Mouse (Mus musculus) myocyte (in vitro differentiated cells): ENCODE measurements around the gene Cd86. TPM values are rescaled to one million over a fixed set of nuclear protein-coding genes. Genes with fewer than 3 reads are reported as not detected.
A peak's percentile ranks its signal among the peaks of the same experiment; 100 is the strongest.

Experiments used
- H3K27me3 ChIP-seq: one replicate; pipeline ENCODE4 v1.6.1; 2011; ENCODE audit not compliant: control insufficient read depth, insufficient read depth, insufficient read length
- H3K36me3 ChIP-seq: one replicate; pipeline ENCODE4 v1.6.1; 2011; ENCODE audit not compliant: control insufficient read depth, insufficient read depth
- H3K4me2 ChIP-seq: one replicate; pipeline ENCODE4 v1.6.1; 2011; ENCODE audit warnings: low read depth, control low read depth
- H3K4me3 ChIP-seq: one replicate; pipeline ENCODE4 v1.5.1; 2011; ENCODE audit warnings: mild to moderate bottlenecking, control low read depth, moderate library complexity
- H3K79me2 ChIP-seq: one replicate; pipeline ENCODE4 v1.6.1; 2011; ENCODE audit not compliant: control insufficient read depth, insufficient read depth
- H3ac ChIP-seq: one replicate; pipeline ENCODE4 v1.6.1; 2011; ENCODE audit not compliant: control insufficient read depth, insufficient read length
- CEBPB ChIP-seq: IDR thresholded peaks from 2 replicates; pipeline ENCODE4 v1.6.1; 2011; ENCODE audit warnings: mild to moderate bottlenecking, moderate library complexity; ENCODE audit not compliant: poor library complexity, insufficient read depth, severe bottlenecking
- E2F4 ChIP-seq: IDR thresholded peaks from one replicate; pipeline ENCODE4 v1.6.1; 2011; ENCODE audit warnings: mild to moderate bottlenecking, control low read depth, moderate library complexity; ENCODE audit not compliant: insufficient read depth
- MAX ChIP-seq: IDR thresholded peaks from one replicate; pipeline ENCODE4 v1.6.1; 2011; ENCODE audit warnings: low read depth, mild to moderate bottlenecking, control low read depth
- MYOD1 ChIP-seq, 3 experiments: IDR thresholded peaks; one replicate each; pipeline ENCODE4 v1.6.1; 2011; ENCODE audit warnings: control low read depth in 2 of 3, low read depth in 2 of 3, mild to moderate bottlenecking in 2 of 3, moderate library complexity in 1 of 3; ENCODE audit not compliant: insufficient read length in 2 of 3, control insufficient read depth in 1 of 3
- MYOG ChIP-seq, 3 experiments: IDR thresholded peaks; one replicate each; pipeline ENCODE4 v1.6.1; 2011; ENCODE audit warnings: control low read depth in 2 of 3, low read depth in 2 of 3, mild to moderate bottlenecking in 2 of 3; ENCODE audit not compliant: insufficient read length in 2 of 3, control insufficient read depth in 1 of 3, insufficient read depth in 1 of 3
- POLR2A ChIP-seq: IDR thresholded peaks from one replicate; pipeline ENCODE4 v1.6.1; 2011; ENCODE audit warnings: low read depth, mild to moderate bottlenecking, control low read depth, moderate library complexity; ENCODE audit not compliant: insufficient read length
- POLR2AphosphoS2 ChIP-seq: IDR thresholded peaks from one replicate; pipeline ENCODE4 v1.6.1; 2011; ENCODE audit warnings: low read depth, control low read depth; ENCODE audit not compliant: insufficient read length
- REST ChIP-seq: IDR thresholded peaks from one replicate; pipeline ENCODE4 v1.6.1; 2011; ENCODE audit warnings: mild to moderate bottlenecking, control low read depth, moderate library complexity; ENCODE audit not compliant: insufficient read depth, insufficient read length
- SRF ChIP-seq: IDR thresholded peaks from one replicate; pipeline ENCODE4 v1.6.1; 2011; ENCODE audit warnings: low read depth; ENCODE audit not compliant: control insufficient read depth, insufficient read length
- TCF12 ChIP-seq: IDR thresholded peaks from one replicate; pipeline ENCODE4 v1.6.1; 2011; ENCODE audit warnings: mild to moderate bottlenecking, control low read depth; ENCODE audit not compliant: poor library complexity, insufficient read depth, severe bottlenecking
- TCF3 ChIP-seq: IDR thresholded peaks from one replicate; pipeline ENCODE4 v1.6.1; 2011; ENCODE audit warnings: low read depth, control low read depth; ENCODE audit not compliant: insufficient read length
- USF1 ChIP-seq: IDR thresholded peaks from one replicate; pipeline ENCODE4 v1.6.1; 2011; ENCODE audit warnings: low read depth, mild to moderate bottlenecking, control low read depth, moderate library complexity
- polyA plus RNA-seq: library from polyadenylated mRNA; unstranded; fragments of >200 nt; fragmentation: generic; extraction: Trizol; gene quantifications from one replicate; pipeline ENCODE4 v1.2.1, GENCODE M21; 2012; ENCODE audit warnings: missing spikeins

The Cd86 gene
- polyA plus RNA-seq, 1 experiment, result not detected

DNA sequence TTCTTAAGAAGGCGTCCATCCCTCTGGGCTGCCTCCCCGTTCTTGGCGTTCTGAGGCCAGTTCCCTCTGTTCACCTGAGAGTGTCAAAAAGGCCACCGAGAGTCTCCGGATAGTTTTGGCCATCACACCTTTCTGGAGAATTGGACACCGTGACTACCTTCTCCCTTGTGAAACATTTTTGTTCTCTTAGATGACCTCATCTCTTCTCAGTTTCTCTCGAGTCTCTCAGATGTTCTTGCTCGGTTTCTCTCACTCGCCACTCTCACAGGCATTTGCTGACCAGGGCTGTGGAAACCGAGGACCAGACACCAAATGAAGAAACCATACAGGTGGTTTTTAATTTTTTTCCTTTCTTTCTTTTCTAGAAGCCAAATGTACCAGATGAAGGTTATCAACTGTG, 4.6 kb downstream of the Cd86 start:
- TF ChIP-seq SRF (no peak), MAX (no peak)
- Histone ChIP-seq H3K79me2 (no peaks in the 10 kb centered on the region), H3K4me3 (no peak overlapping the region), H3K27me3 (no peaks in the 10 kb centered on the region), H3ac (no peak overlapping the region), H3K36me3 (no peaks in the 10 kb centered on the region), H3K4me2 (no peak overlapping the region)

DNA sequence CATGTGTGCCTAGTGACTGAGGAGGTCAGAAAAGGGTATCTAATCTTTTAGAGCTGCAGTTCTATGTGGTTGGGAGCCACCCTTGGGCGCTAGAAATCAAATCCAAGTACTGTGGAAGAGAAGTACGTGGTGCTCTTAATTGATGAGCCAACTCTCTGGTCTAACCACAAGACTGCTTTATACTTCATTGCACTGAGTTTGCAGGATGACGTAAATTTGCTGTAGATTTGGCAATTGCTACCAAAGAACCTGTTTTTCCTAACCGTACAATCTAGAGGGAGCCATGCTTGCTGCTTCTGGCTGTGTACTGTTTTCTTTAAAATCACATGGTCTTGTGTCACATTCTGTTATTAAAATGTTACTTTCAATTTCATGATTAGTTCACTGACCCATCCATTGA, 10.0 kb downstream of the Cd86 start:
- TF ChIP-seq CEBPB (peak; percentile 93), POLR2AphosphoS2 (no peak)
- H3K4me2 ChIP-seq, result peak overlapping the region; percentile 41
- H3K27me3 ChIP-seq, result no peaks in the 10 kb centered on the region
- H3ac ChIP-seq, result no peak overlapping the region
- no peaks in the 10 kb centered on the region for H3K79me2 ChIP-seq
- H3K4me3 ChIP-seq, result no peak overlapping the region
- H3K36me3 ChIP-seq, result no peaks in the 10 kb centered on the region

DNA sequence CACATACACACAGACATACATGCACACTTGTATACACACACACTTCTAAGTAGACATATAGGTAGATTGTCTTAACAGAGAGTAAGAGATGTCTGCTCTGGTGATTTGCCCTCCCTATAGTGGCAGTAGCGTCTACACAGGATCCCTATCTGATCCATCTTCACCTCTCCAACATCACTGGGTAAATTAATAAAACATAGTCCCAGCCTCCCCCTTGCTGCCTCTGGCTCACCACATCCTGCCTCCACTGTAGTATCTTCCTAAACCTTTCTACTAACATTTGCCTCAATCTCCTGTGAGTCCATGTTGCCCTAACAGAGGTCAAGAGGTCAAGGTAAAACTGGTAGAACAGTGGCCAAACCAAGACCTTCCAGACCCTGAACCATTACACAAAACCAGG, 10.7 kb downstream of the Cd86 start:
- H3K36me3 ChIP-seq, result no peaks in the 10 kb centered on the region
- H3K27me3 ChIP-seq, result no peaks in the 10 kb centered on the region
- H3K79me2 ChIP-seq, result no peaks in the 10 kb centered on the region
- no peak overlapping the region for H3ac ChIP-seq
- H3K4me2 ChIP-seq, result peak overlapping the region; percentile 41
- TF ChIP-seq POLR2A (no peak), TCF12 (no peak), CEBPB (no peak), E2F4 (no peak), REST (no peak), SRF (no peak)
- no peak overlapping the region for H3K4me3 ChIP-seq

DNA sequence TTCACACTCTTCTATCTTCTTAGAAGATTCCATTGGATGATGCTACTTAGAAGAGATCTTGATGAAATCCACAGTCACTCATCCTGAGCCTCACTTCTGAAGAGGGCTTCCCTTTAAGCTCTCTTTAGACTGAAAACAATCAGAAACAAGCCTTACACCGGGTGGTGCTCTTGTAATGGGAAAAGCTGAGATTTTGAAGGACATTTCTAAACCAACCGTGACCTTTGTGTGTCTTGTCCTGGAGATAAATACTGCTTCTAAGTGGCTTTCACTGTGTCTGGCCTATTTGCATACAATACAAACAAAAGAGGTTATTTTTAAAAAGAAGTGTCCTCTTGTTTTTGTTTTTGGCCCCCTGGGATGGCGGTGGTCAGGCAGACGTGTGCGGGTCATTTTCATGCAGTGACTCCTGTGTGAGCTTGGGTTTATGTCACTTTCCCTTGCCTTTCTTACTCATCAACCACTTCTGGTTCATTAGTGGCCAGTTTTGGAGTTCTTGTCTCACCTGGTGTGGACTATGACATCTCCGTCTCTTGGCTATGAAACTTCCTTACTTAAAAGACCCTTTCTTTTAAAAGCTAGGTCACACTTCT, 14.6 kb downstream of the Cd86 start:
- Histone ChIP-seq H3K36me3 (no peaks in the 10 kb centered on the region), H3K79me2 (no peaks in the 10 kb centered on the region), H3K27me3 (no peaks in the 10 kb centered on the region), H3K4me3 (no peak overlapping the region), H3ac (no peak overlapping the region), H3K4me2 (no peak overlapping the region)
- no peak for TF ChIP-seq MYOG (IDR thresholded peaks at IDR 0.05; ENCODE audit: control insufficient read depth in 1 of 3, insufficient read depth in 1 of 3, insufficient read length in 2 of 3, low read depth in 2 of 3)
- TF ChIP-seq SRF, result no peak
- TF ChIP-seq TCF3, result no peak
- no peak for TF ChIP-seq E2F4
- no peak for TF ChIP-seq TCF12
- TF ChIP-seq CEBPB, result no peak
- no peak for TF ChIP-seq POLR2AphosphoS2
- no peak for TF ChIP-seq MYOD1 (IDR thresholded peaks at IDR 0.05; ENCODE audit: control insufficient read depth in 1 of 3, insufficient read length in 2 of 3, low read depth in 2 of 3)
- TF ChIP-seq MAX, result no peak
- TF ChIP-seq POLR2A, result no peak
- TF ChIP-seq USF1, result no peak
- TF ChIP-seq REST, result no peak

DNA sequence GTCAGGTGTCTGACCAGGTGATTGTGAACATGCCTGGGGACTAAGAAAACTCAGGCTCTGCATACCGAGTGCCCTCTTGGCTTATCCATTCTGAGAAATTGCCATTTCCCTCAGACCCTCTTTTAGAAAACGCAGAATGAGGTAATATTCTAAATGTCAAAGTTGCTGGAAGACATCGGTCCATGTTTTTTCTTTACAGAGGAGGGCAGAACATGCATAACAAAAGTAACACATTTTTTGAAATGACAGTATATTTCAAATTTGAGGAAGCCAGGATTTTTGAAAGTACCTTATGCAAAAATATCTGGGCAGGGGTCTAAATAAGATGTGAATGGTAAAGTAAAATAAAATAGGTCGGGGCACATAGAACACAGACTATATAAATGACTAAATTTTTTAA, 15.4 kb downstream of the Cd86 start:
- H3K36me3 ChIP-seq, result no peaks in the 10 kb centered on the region

DNA sequence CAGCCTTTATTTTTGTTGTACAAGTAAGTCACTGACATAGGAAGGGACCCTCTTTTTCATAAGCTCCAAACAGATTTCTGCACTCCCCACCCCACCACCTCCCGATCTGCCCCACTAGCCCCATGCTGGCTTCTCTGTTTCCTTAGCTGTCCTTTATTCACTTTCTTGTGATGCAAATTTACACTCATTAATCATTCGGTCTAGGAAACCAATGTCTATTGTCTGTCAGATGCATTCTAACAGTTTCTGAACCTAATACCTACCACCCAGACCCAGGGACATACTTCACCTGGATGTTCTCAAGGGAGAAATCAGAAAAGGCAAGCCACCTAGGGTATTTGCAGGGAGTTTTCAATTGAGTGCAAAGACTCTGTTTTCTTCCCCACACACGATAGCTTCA, 16.6 kb downstream of the Cd86 start:
- Histone ChIP-seq H3K79me2 (no peaks in the 10 kb centered on the region), H3K4me2 (no peak overlapping the region), H3K27me3 (no peaks in the 10 kb centered on the region), H3K36me3 (no peaks in the 10 kb centered on the region), H3K4me3 (no peak overlapping the region), H3ac (no peak overlapping the region)
- TF ChIP-seq MYOD1 (IDR thresholded peaks at IDR 0.05; ENCODE audit: control insufficient read depth in 1 of 3, insufficient read length in 2 of 3, low read depth in 2 of 3) (no peak), POLR2A (no peak), POLR2AphosphoS2 (no peak), MAX (no peak), MYOG (IDR thresholded peaks at IDR 0.05; ENCODE audit: control insufficient read depth in 1 of 3, insufficient read depth in 1 of 3, insufficient read length in 2 of 3, low read depth in 2 of 3) (no peak), E2F4 (no peak), USF1 (no peak), REST (no peak), CEBPB (no peak), SRF (no peak), TCF12 (no peak), TCF3 (no peak)

More for the DNA sequence above, 15.4 kb downstream of the Cd86 start:
- Histone ChIP-seq H3K27me3 (no peaks in the 10 kb centered on the region), H3ac (no peak overlapping the region), H3K4me3 (no peak overlapping the region), H3K4me2 (no peak overlapping the region), H3K79me2 (no peaks in the 10 kb centered on the region)
- TF ChIP-seq TCF12 (no peak), REST (no peak), MYOG (IDR thresholded peaks at IDR 0.05; ENCODE audit: control insufficient read depth in 1 of 3, insufficient read depth in 1 of 3, insufficient read length in 2 of 3, low read depth in 2 of 3) (no peak), CEBPB (no peak), USF1 (no peak), POLR2A (no peak), POLR2AphosphoS2 (no peak), E2F4 (no peak), MAX (no peak)
